Mouse (Mus musculus): ENCODE data around the gene Gcnt3.

Gene Gcnt3

DNA sequence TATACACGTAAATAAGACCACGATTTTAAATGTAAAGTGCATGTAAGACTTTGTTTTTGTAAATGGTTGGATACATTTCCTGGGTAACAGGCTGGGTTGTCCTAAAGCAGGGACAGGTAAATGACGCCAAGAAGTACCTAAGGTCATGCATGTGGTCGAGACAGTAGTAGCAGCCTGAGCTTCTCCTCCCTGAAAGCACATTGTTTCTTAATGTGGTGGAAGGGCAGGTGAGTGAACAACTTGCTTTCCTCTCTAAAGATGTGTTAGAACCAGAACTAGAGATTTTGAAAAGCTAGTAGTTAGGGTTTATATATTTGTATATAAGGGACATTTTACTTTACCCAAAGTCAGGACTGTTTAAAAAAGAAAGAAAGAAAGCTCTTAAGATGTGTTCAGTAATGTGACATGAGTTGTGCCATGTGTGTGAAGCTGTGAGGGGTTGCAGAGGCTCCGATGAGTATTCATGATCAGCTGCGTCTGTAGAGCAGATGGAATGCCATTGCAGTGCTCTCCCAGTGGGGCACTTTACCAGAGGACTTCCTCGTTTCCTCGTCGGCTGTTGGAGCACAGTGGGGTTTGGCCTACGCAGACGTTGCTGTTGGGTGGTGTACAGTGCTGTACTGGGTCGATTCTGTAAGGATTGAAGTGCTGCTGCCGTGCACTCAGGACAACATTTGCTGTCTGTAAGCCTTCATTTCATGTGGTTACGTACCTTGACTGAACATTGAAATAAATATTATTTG is 30.2 kb downstream of the Gcnt3 start:
- DNase-seq (ENCODE audit: low spot score in 2 of 2), result no peak

DNA sequence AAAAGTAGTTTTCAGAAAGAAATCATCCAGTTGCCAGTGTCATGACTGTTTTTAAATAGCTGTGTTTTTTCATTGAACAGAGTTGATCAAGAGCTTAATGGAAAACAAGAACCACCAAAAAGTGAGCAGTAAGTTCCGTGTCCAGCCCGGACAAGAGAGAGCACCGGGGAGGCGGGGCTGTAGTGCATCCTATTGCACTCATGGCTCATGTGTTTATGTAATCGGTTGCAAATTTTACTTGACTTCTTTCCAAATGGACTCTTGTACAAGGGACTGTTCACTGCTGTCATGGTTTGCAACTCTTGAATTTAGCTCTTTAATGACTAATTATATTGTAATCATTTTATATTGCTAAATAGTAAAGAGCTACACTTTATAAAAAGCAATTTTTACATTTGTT is 30.9 kb downstream of the Gcnt3 start:
- no peak for DNase-seq (ENCODE audit: low spot score in 2 of 2)

DNA sequence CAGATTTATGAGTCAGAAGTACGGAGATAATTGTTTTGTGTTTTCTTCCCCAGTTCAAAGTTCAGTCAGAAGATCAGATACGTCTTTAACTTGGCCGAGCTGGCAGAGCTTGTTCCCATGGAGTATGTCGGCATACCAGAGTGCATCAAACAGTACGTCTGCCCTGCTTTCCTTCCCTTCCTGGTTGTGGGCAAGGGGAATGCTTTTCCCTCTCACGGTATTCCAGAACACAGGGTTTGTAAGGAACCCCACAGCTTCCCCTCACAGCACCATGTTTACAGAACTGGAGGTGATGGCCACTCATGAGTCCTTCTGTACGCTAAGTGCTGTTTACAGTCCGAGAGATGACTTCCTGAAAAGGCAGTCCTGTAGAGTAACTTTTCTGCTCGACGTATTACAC is 34.4 kb downstream of the Gcnt3 start:
- no peak for DNase-seq (ENCODE audit: low spot score in 2 of 2)

DNA sequence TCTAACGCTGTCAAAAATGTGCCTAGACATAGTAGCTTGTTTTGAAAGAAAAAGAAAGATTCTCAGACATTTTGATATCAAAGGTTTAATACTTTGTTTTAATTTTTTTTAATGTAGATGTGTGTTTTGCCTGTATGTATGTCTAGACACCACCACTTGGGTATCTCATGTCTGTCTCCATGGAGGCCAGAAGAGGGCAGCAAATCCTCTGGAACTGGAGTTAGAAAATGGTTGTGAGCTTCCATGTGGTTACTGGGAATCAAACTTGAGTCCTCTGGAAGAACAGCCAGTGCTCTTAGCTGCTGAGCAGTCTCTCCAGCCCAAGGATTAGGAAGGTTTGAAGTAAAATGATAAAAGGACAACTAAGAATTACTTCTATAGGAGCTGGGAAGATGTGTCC is 38.6 kb downstream of the Gcnt3 start:
- DNase-seq (ENCODE audit: low spot score in 2 of 2), result no peak

DNA sequence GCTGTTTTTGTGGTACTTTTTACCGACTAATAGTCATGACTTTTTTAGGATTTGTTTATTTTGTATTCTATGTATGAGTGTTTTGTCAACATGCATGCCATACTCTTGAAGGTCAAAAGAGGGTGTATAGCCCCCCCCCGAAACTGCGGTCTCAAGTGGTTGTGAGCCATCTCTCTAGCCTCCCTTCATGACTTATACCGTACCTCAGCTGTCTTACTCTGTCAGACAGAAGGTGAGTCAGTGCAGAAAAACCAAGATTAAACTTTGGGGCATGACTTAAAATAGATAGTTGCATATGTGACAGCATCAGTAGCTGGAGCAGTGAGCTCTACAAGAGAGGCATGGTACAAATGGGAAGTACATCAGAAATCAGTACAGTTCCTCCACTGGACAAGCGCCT is 43.3 kb downstream of the Gcnt3 start:
- no peak for DNase-seq (ENCODE audit: low spot score in 2 of 2)

DNA sequence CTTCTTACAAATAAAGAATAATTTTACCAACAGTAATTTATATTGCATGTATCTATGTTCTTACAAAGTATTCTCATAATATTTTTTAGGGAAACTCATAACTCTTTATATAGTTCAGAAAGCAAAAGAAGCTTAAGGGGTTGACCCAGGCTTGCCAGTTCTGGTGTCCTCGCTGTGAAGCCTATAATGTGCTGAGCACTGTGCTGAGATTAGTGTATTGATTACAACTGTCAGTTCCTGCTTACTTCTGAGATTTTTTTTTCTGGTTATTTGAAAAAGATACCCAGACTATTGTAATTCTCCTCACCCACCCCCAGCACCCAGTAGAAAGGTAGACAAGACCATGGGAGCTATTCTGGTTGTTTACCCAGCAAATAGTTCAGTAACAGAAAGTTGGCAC is 44.4 kb downstream of the Gcnt3 start:
- DNase-seq (ENCODE audit: low spot score in 2 of 2), result no peak

DNA sequence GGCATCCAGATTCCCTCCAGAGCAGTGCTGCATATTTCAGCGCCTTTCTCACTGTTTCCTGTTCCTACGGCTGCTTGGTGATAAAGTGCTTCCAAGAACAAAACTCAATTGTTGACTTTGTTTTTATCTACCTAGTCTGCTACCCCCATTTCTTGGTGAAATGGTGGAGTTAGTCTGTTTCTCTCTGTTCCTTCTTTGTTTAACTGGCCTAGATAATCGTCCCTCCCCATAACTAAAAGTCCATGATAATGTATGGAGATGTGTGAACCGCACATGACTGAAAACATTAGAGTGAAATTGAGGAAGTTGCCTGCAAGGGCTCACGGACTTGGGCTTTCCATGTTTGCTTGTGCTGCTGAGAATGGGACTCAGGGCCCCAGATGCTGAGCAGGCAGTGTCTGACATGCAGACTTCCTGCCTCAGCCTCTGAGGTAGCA is 45.0 kb downstream of the Gcnt3 start:
- DNase-seq (ENCODE audit: low spot score in 2 of 2), result no peak

DNA sequence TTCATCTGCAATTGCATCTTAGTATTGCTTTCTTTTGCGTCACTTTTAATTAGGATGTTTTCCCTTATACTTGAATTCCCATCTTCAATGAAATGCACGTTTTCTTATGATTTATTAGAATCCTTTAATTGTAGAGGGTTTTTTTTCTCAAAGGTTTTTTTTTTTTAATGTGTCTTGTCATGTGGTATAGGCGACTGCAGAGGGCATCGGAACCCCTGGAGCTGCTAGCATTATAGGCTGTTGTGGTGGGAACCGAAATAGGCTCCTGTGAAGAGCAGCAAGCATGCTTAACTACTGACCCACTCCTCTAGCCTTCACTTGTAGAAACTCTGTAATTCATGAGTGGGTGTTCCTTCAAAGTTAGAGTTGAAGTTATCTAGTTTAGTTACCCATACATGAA is 47.5 kb downstream of the Gcnt3 start:
- DNase-seq (ENCODE audit: low spot score in 2 of 2), result no peak

DNA sequence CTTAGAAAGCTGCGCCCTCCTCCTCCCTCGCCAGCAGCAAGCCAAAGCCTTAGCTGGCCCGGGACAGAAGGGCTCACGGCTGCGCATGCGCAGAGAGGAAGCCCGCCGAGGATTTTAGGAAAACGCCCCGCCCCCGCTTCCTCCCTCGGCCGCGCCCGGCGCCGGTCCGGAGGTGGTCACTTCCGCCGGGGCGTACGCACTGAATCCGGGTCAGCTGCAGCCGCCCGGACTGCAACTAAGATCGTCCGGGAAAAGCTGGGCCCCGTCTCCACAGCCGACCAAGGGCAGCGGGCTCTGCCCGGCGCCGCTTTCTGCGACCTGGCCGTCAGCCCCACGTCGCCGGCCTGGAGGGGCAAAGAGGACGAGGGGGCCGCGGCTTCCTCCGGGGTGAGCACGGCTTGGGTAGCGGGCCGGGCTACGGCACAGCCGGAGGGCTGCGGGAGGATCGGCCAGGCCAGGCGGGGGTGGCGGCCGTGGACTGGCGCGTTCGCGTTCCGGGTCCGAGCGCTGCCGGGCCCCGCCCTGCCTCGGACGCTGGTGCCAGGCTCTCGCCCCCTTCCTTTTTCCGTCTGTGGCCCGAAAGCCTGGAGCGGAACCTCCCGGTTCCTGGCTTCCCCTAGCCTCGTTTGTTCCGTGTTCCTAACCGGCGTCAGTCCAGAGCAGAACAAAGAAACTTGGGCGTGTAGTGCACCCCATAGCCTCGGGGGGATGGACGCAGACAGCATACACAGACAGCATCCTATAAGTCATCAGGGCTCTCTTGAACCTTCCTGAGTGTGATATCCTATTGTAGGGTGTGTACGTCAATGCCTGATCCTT is 48.4 kb downstream of the Gcnt3 start, which contains the start of gene Bnip2:
Gene Bnip2 (plus strand): TSS at position 164 of the 819 bp plus-strand sequence.
- DNase-seq (ENCODE audit: low spot score in 2 of 2), result peak; percentile 81 to 87

DNA sequence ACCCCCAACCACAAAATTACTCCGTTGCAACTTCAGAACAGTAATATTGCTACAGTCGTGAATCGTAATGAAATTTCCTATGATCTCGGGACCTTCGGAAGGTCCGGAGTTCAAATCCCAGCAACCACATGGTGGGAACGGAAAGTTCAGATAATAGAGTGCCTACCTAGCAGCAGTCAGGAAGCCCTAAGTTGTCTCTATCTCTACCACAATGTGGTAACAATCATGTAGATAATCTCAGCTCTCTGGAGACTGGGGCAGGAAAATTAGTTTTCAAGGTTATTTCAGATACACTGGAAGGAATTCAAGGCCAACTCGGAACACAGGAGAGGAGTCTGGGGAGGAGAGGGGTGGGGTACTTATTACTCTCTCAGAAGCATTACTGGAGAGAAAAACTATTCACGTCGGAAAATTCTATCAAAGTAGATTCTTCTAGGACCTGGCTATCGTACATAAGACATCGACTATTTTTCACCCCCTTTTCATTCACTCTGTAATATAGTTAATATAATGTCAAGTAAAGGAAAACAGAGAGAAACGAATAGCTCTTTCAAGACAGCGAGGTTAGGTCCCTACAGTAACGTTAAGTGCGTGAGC is 49.1 kb downstream of the Gcnt3 start:
- no peak for DNase-seq (ENCODE audit: low spot score in 2 of 2)

DNA sequence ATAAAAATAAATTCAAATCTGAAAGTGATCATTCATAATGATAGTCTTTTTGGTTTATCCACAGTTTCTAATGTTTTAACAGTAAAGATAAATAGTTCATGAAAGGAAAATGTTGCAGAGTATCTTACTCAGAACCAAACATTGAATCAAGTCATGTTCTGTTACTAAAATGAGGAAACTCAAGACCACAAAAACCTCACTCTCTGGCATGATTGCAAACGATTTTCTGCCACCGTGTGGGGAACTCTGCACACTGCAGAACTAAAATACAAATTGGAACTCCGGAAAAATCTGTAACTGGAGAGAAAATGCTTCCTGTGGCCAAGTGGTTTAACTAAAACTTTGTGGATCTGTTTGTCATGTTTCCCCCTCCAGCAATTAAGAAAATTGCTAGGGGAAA is 50.3 kb downstream of the Gcnt3 start:
- DNase-seq (ENCODE audit: low spot score in 2 of 2), result peak; percentile 46 to 75

DNA sequence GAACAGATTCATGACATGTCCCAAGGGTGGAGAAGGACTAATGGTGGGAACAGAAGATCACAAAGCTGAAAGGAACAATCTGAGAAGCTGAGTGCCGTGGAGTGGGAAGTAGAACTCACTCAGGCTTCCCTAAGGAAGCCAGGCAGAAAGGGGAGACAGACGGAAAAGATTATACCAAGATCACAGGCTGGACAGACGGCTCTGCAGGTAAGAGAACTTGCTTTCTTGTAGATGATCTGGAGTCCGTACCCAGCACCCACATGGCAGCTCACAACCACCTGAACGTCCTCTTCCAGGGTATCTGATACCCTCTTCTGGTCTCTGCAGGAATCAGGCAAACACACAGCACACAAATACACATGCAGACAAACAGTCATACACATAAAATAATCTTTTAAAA is 51.3 kb downstream of the Gcnt3 start:
- DNase-seq (ENCODE audit: low spot score in 2 of 2), result no peak

DNA sequence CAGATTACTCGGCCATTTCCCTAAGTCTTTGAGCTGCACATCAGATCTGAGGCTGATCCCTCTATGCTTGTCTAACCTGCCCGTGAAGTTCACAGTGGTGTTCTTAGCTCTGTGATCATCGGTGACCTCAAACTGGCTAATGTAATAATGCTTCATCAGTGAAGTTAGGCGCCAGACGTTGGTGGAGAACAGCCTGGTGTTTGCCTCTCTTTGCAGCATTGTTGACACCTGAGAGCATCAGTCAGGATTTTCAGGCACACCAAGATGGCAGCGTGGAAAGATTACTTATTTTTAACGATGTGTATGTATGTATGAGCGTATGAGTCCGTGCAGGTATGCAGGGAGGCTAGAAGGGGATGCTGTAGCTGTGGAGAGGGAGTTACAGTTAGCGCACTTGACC is 51.8 kb downstream of the Gcnt3 start:
- DNase-seq (ENCODE audit: low spot score in 2 of 2), result no peak

DNA sequence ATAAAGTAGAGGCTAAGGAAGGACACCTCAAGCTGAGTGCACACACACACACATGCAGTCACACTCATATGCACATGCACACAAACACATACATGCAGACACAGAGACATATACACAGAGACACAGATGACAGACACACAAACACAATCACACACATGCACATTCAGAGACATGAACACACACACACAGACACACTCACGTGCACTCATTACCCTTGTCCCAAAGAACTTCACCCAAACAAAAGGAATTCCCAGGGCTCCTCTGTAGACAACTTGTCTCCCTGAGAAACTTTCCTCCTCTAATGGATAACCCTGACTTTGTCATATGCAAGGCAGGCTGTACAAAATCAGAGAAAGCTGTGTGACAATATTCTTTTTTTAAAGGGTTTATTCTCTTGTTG is 52.4 kb downstream of the Gcnt3 start:
- no peak for DNase-seq (ENCODE audit: low spot score in 2 of 2)
